Mouse (Mus musculus): Measurements from ENCODE around the gene Cep41. TPM values are rescaled to one million over a fixed set of nuclear protein-coding genes. Genes with fewer than 3 reads are reported as not detected.
A peak's percentile ranks its signal among the peaks of the same experiment; 100 is the strongest.

Cep41 gene
- polyA plus RNA-seq (2015; fragmentation: Nextera tagmentation; extraction: Ambion mirVana), result 23.4 and 23.9 TPM in 2 replicates

DNA sequence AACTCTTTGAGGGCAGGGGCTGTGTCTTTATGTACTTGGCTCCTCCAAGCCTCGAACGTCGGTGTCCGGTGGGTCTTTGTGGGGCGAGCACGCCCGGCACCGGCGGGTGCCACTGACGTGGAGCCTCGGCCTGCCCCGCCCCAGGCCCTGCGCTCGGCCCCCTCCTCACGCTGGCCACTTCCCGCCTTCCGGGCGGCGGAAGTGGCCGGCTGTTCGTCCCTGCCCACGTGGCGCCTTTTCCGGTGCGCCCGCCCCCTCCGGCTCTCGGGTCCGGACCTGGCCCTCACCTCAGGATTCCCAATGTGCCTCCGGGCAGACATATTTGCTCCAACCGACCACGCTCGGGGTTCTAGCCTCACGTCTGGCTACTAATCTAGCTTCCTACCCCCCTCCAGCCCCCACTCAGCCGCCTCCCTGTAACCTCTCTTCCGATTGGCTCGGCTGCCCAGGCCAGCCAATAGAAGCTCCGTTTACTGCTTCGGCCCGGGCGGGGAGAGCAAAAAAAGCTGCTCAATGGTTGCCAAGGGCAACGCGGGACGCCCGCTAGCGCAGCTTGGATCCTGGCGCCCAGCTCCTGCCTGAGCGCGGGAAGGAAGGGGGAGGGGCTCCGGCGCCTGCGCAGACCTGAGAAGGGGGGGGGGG, at the start of gene Cep41:
Gene Cep41, minus strand, starts transcription at position 400 of the 642 bp plus-strand sequence.
- no peaks in the 10 kb centered on the region for H3K9me3 ChIP-seq
- peak; percentile 94 for ATAC-seq (ENCODE audit: insufficient number of reproducible peaks, insufficient read depth, low FRiP score, low TSS enrichment, low read depth)
- no peaks in the 10 kb centered on the region for H3K27me3 ChIP-seq
- WGBS, result under 1% methylated on average over 47 of the region's 52 CpGs
- peaks cover 12% of the 10 kb centered on the region for H3K4me1 ChIP-seq
- H3K9ac ChIP-seq, result peak within 1 kb of the TSS; percentile 74
- H3K4me3 ChIP-seq, result peak within 1 kb of the TSS; percentile 57
- H3K36me3 ChIP-seq, result no peaks in the 10 kb centered on the region
- H3K4me2 ChIP-seq, result peak within 1 kb of the TSS; percentile 70
- H3K27ac ChIP-seq, result peak within 1 kb of the TSS; percentile 94

GRCm38 (mm10) chr6:30739177-30739747, 45.7 kb upstream of the Cep41 start:
- Histone ChIP-seq H3K9ac (peak overlapping the region; percentile 80), H3K36me3 (peaks cover 36% of the 10 kb centered on the region), H3K4me1 (peaks cover 12% of the 10 kb centered on the region), H3K9me3 (peaks cover 44% of the 10 kb centered on the region), H3K27ac (peak overlapping the region; percentile 64; the same call in 1 of the 2 replicates), H3K27me3 (no peaks in the 10 kb centered on the region), H3K4me3 (peak overlapping the region; percentile 59), H3K4me2 (peak overlapping the region; percentile 65)
- WGBS, result 44% methylated on average over 10 of the region's 10 CpGs
- no peak for ATAC-seq (ENCODE audit: insufficient number of reproducible peaks, insufficient read depth, low FRiP score, low TSS enrichment, low read depth)

DNA sequence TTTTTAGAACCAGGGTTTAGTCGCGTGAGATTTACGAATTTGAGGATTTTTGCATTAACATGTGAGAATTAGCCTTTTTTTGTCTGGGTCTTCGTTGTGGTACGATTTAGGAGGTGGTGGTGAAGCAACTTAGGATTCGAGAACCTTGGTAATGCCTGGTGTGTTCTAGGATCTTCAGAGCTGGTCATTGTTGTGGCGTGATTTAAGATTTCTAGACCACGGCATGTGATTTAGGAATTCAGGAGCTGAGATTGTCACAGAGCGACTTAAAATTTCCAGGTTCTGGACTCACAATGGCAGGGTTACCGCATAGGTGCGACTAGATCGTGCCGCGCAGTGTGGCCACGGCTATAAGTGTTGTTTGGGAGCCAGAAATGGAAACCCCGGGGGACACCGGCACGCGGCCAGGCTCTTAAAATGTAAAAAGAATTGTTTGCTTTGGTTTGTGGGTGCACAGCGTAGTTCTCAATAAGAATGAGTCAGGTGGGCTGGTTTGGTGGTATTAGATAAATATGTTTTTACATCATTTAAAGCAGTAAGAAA, 45.0 kb upstream of the Cep41 start:
- Histone ChIP-seq H3K4me1 (peaks cover 17% of the 10 kb centered on the region), H3K4me2 (peak overlapping the region; percentile 65), H3K9ac (peak overlapping the region; percentile 80), H3K9me3 (peaks cover 44% of the 10 kb centered on the region), H3K4me3 (peak overlapping the region; percentile 59), H3K36me3 (peaks cover 28% of the 10 kb centered on the region), H3K27ac (peak overlapping the region; percentile 85), H3K27me3 (no peaks in the 10 kb centered on the region)
- 57% methylated on average over 20 of the region's 20 CpGs for WGBS
- no peak for ATAC-seq (ENCODE audit: insufficient number of reproducible peaks, insufficient read depth, low FRiP score, low TSS enrichment, low read depth)

DNA sequence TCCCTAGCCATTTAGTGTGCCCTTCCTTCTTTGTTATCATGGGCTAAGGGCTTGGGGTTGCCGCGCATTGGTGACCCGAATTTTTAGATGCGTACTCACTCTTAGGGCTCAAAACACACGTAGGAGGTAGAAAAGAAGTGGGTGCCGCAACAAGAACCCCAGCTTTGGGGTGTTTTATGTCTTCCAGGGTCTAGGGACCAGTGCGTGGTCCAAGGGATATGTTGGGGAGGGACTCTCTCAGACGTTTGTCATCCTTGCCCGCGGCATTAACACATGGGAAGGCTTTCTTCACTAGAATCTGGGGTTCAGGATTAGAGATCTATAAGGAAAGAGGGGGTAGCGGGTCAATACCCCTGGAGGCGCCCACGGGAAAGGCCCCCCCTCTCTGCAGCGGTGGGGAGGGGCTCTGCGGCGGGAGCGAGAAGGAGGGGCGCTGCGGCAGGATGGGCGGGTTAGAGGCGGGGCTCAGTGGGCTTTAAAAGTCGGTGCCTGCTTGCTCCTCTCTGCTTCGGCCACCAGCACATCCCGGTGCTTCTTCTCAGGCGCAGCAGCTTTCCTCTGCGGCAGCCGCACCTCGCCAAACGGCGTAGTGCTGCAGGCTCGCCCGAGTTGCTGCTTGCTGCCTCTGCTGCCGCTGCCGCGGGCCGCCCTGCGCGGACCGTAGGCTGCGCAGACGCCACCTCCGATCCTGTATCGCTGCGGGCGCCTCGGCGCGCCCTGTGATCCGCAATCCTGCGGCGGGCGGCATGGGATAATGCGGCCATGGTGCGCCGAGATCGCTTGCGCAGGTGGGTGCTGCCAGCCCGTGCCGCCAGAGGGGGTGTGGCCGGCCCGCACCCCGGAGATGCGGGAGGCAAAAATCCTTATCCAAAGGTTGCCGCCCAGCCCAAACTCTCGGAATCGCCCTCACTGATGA, 44.3 kb upstream of the Cep41 start:
- peak overlapping the region; percentile 85 for H3K27ac ChIP-seq
- H3K27me3 ChIP-seq, result no peaks in the 10 kb centered on the region
- peak overlapping the region; percentile 59 for H3K4me3 ChIP-seq
- H3K9me3 ChIP-seq, result peaks cover 49% of the 10 kb centered on the region
- peaks cover 21% of the 10 kb centered on the region for H3K36me3 ChIP-seq
- 55% methylated on average over 66 of the region's 66 CpGs for WGBS
- H3K4me1 ChIP-seq, result peaks cover 24% of the 10 kb centered on the region
- peak overlapping the region; percentile 65 for H3K4me2 ChIP-seq
- peak; percentile 78 for ATAC-seq (ENCODE audit: insufficient number of reproducible peaks, insufficient read depth, low FRiP score, low TSS enrichment, low read depth)
- peak overlapping the region; percentile 80 for H3K9ac ChIP-seq

DNA sequence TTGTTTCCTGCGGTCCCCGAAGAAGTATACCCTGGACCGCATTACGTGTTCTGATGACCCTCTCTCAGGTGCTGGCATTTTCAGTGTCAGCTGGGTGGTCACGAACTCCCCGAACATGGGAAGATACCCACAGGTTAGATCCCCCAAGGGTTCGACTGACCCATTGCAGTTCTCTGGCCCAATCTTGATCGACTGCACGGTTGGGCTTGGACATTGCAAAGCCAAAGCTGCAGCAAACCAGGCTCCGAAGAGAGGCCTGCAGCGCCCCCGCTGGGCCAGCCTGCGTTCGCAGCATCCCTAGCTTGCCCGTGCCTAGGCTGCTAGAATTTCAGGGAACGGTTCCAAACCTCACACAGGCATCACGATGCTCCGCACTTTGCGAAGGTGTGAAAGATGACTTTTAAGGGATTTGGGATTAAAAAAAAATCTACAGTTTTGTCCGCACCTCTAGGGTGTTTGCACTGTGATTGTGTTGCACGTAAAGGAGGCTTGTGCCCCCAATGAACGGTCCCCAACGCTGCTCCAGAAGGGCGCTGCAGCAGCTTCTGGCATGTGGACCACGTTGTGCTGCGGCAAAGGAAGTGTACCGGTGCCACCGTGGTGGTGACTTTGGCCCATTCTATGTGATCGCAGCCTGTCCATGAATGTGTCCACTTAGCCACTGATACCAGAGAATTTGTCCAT, 43.5 kb upstream of the Cep41 start:
- WGBS, result 50% methylated on average over 29 of the region's 29 CpGs
- Histone ChIP-seq H3K27ac (peak overlapping the region; percentile 85), H3K4me1 (peaks cover 24% of the 10 kb centered on the region), H3K4me2 (peak overlapping the region; percentile 65), H3K27me3 (no peaks in the 10 kb centered on the region), H3K9me3 (peaks cover 49% of the 10 kb centered on the region), H3K36me3 (peaks cover 13% of the 10 kb centered on the region; the same call in 1 of the 2 replicates), H3K4me3 (peak overlapping the region; percentile 59), H3K9ac (peak overlapping the region; percentile 80)
- peak; percentile 61; the same call in 1 of the 2 replicates for ATAC-seq (ENCODE audit: insufficient number of reproducible peaks, insufficient read depth, low FRiP score, low TSS enrichment, low read depth)

- WGBS, result 52% methylated on average over 13 of the region's 13 CpGs
- peak overlapping the region; percentile 85 for H3K27ac ChIP-seq
- H3K4me3 ChIP-seq, result peak overlapping the region; percentile 59
- peaks cover 49% of the 10 kb centered on the region for H3K9me3 ChIP-seq
- ATAC-seq (ENCODE audit: insufficient number of reproducible peaks, insufficient read depth, low FRiP score, low TSS enrichment, low read depth), result no peak
- H3K36me3 ChIP-seq, result 0 out of 2 replicates have a peak, but pooled peaks cover 10% of the 10 kb centered on the region
- H3K4me2 ChIP-seq, result peak overlapping the region; percentile 65
- peak overlapping the region; percentile 80; the same call in 1 of the 2 replicates for H3K9ac ChIP-seq
- peaks cover 24% of the 10 kb centered on the region for H3K4me1 ChIP-seq
- no peaks in the 10 kb centered on the region for H3K27me3 ChIP-seq
These were observed 42.8 kb upstream of the Cep41 start for GRCm38 (mm10) chr6:30736372-30736762.

GRCm38 (mm10) chr6:30735728-30736371, 42.3 kb upstream of the Cep41 start:
- no peak for ATAC-seq (ENCODE audit: insufficient number of reproducible peaks, insufficient read depth, low FRiP score, low TSS enrichment, low read depth)
- 45% methylated on average over 15 of the region's 15 CpGs for WGBS
- Histone ChIP-seq H3K4me3 (peak overlapping the region; percentile 22), H3K4me2 (peak overlapping the region; percentile 65), H3K9ac (peak overlapping the region; percentile 58), H3K27me3 (no peaks in the 10 kb centered on the region), H3K36me3 (0 out of 2 replicates have a peak, but pooled peaks cover 10% of the 10 kb centered on the region), H3K4me1 (peaks cover 24% of the 10 kb centered on the region), H3K27ac (peak overlapping the region; percentile 85), H3K9me3 (peaks cover 49% of the 10 kb centered on the region)

DNA sequence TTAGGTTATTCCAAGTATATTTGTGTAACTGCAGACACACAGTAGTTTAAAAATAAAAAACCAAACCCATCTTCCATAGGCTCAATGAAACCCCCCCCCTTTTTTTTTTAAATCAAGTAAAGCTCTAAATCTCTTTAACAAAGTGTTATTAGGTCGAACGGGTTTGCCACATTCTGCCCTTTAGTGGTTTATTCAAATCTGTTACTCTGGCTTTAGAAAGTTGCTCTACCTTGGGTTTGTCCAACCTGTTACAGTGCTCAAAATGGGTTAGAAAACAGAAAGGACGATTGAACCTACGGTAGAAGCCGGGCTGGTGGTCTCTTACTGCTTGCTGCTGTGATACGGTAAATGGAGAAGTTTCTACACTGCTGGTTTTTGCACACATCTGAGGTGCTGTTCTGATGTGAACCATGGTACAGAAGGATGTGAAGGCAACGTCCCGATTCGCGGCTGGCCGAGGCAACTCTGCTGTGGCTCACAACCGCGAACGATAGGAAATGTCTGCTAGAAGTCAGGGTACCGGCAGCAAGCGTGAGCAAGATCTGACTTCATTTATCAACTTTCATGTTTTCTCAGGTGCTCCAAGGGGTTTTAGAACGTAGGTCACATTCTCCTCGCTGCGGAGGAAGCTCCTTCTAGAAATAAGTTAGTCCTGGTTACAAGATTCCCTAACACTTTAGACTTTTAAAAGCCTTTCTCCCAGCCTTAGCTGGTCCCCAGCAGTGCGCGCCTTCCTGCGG, 41.6 kb upstream of the Cep41 start:
- Histone ChIP-seq H3K4me2 (peak overlapping the region; percentile 65), H3K9ac (peak overlapping the region; percentile 58), H3K9me3 (peaks cover 49% of the 10 kb centered on the region), H3K27me3 (no peaks in the 10 kb centered on the region), H3K36me3 (0 out of 2 replicates have a peak, but pooled peaks cover 10% of the 10 kb centered on the region), H3K27ac (peak overlapping the region; percentile 85), H3K4me1 (peaks cover 24% of the 10 kb centered on the region), H3K4me3 (peak overlapping the region; percentile 22)
- no peak for ATAC-seq (ENCODE audit: insufficient number of reproducible peaks, insufficient read depth, low FRiP score, low TSS enrichment, low read depth)
- 53% methylated on average over 22 of the region's 22 CpGs for WGBS

- H3K27me3 ChIP-seq, result no peaks in the 10 kb centered on the region
- H3K4me1 ChIP-seq, result peaks cover 24% of the 10 kb centered on the region
- 45% methylated on average over 6 of the region's 6 CpGs for WGBS
- peak overlapping the region; percentile 85 for H3K27ac ChIP-seq
- peak overlapping the region; percentile 65 for H3K4me2 ChIP-seq
- H3K9ac ChIP-seq, result no peak overlapping the region
- H3K9me3 ChIP-seq, result peaks cover 46% of the 10 kb centered on the region
- ATAC-seq (ENCODE audit: insufficient number of reproducible peaks, insufficient read depth, low FRiP score, low TSS enrichment, low read depth), result no peak
- no peak overlapping the region for H3K4me3 ChIP-seq
- 0 out of 2 replicates have a peak, but pooled peaks cover 10% of the 10 kb centered on the region for H3K36me3 ChIP-seq
These were observed 40.9 kb upstream of the Cep41 start for GRCm38 (mm10) chr6:30734465-30734864.
